Mouse (Mus musculus) midbrain, embryonic 16.5 days (tissue): ENCODE measurements around the gene Zhx3. TPM values are rescaled to one million over a fixed set of nuclear protein-coding genes. Genes with fewer than 3 reads are reported as not detected.
A peak's percentile ranks its signal among the peaks of the same experiment; 100 is the strongest.

Source experiments
- ATAC-seq: fragments of 200-750 bp; cut with Nextera tagmentation; 2 replicates; pipeline ENCODE4 v1.8.0; 2017; ENCODE audit warnings: moderate TSS enrichment
- H3K27ac ChIP-seq: fragments of 300-500 bp; sonication (generic); 2 replicates; pipeline ENCODE4 v1.5.1; 2014; ENCODE audit warnings: mild to moderate bottlenecking, low read length, mixed read lengths
- H3K27me3 ChIP-seq: fragments of 300-500 bp; sonication (generic); 2 replicates; pipeline ENCODE4 v1.6.1; 2014; ENCODE audit warnings: low read depth, low read length, mixed read lengths; ENCODE audit not compliant: control insufficient read depth, insufficient read depth
- H3K36me3 ChIP-seq: fragments of 300-500 bp; sonication (generic); 2 replicates; pipeline ENCODE4 v1.6.1; 2014; ENCODE audit warnings: mild to moderate bottlenecking, low read length, moderate library complexity, mixed read lengths; ENCODE audit not compliant: control insufficient read depth, insufficient read depth
- H3K4me1 ChIP-seq: fragments of 300-500 bp; sonication (generic); 2 replicates; pipeline ENCODE4 v1.6.1; 2014; ENCODE audit warnings: mild to moderate bottlenecking, low read length, mixed read lengths; ENCODE audit not compliant: control insufficient read depth, insufficient read depth
- H3K4me2 ChIP-seq: fragments of 300-500 bp; sonication (generic); 2 replicates; pipeline ENCODE4 v1.6.1; 2014; ENCODE audit warnings: mild to moderate bottlenecking, low read length, mixed read lengths
- H3K4me3 ChIP-seq: fragments of 300-500 bp; sonication (generic); 2 replicates; pipeline ENCODE4 v1.5.1; 2014; ENCODE audit warnings: low read depth, mild to moderate bottlenecking, low read length, moderate library complexity, mixed read lengths
- H3K9ac ChIP-seq: fragments of 300-500 bp; sonication (generic); 2 replicates; pipeline ENCODE4 v1.6.1; 2014; ENCODE audit warnings: low read depth, low read length, mixed read lengths
- H3K9me3 ChIP-seq: fragments of 300-500 bp; sonication (generic); replicated peaks from 2 replicates; pipeline ENCODE4 v1.6.1; 2014; ENCODE audit warnings: mild to moderate bottlenecking, low read length, mixed read lengths; ENCODE audit not compliant: control insufficient read depth, poor library complexity, severe bottlenecking
- WGBS: fragments of 180-500 bp; shearing (Covaris S2); extraction: QIAGEN DNeasy Blood & Tissue Kit; methylation state at CpG from one replicate; pipeline ENCODE4 v1.1.7; 2014; 5-methylcytosine and 5-hydroxymethylcytosine counted together
- polyA plus RNA-seq: library from polyadenylated mRNA; unstranded; fragments of >200 nt; fragmentation: Nextera tagmentation; extraction: Ambion mirVana; gene quantifications from 2 replicates; pipeline ENCODE4 v1.2.1, GENCODE M21; 2015

The Zhx3 gene
- polyA plus RNA-seq, 1 experiment from 2014 or later = 21.1 TPM

GRCm38 (mm10) chr2:160887284-160887683, 14.5 kb upstream of the Zhx3 start:
- H3K4me3 ChIP-seq = peak overlapping the region; percentile 48
- peaks cover 6% of the 10 kb centered on the region; the same call in 1 of the 2 replicates for H3K4me1 ChIP-seq
- H3K4me2 ChIP-seq = peak overlapping the region; percentile 95
- H3K9ac ChIP-seq = peak overlapping the region; percentile 58; the same call in 1 of the 2 replicates
- H3K27ac ChIP-seq = no peak overlapping the region
- peak; percentile 91 for ATAC-seq
- no peaks in the 10 kb centered on the region for H3K36me3 ChIP-seq
- 2% methylated on average over 11 of the region's 11 CpGs for WGBS
- H3K27me3 ChIP-seq = peaks cover 10% of the 10 kb centered on the region
- no peaks in the 10 kb centered on the region for H3K9me3 ChIP-seq

- H3K27me3 ChIP-seq = peaks cover 10% of the 10 kb centered on the region
- peaks cover 6% of the 10 kb centered on the region; the same call in 1 of the 2 replicates for H3K4me1 ChIP-seq
- no peaks in the 10 kb centered on the region for H3K9me3 ChIP-seq
- ATAC-seq = no peak
- H3K27ac ChIP-seq = no peak overlapping the region
- H3K4me3 ChIP-seq = no peak overlapping the region
- H3K9ac ChIP-seq = no peak overlapping the region
- H3K4me2 ChIP-seq = no peak overlapping the region
- WGBS = 67% methylated on average over 3 of the region's 3 CpGs
- H3K36me3 ChIP-seq = no peaks in the 10 kb centered on the region
Observed at GRCm38 (mm10) chr2:160886221-160886620, 13.4 kb upstream of the Zhx3 start.

- no peak overlapping the region for H3K4me3 ChIP-seq
- no peak overlapping the region for H3K4me2 ChIP-seq
- peaks cover 10% of the 10 kb centered on the region for H3K27me3 ChIP-seq
- H3K9ac ChIP-seq = no peak overlapping the region
- H3K9me3 ChIP-seq = no peaks in the 10 kb centered on the region
- peaks cover 6% of the 10 kb centered on the region; the same call in 1 of the 2 replicates for H3K4me1 ChIP-seq
- no peak overlapping the region for H3K27ac ChIP-seq
- H3K36me3 ChIP-seq = no peaks in the 10 kb centered on the region
- 26% methylated on average over 2 of the region's 2 CpGs for WGBS
- no peak for ATAC-seq
Observed at GRCm38 (mm10) chr2:160884830-160885229, 12.0 kb upstream of the Zhx3 start.

- no peak for ATAC-seq
- Histone ChIP-seq H3K27me3 (peaks cover 8% of the 10 kb centered on the region), H3K4me2 (no peak overlapping the region), H3K9ac (no peak overlapping the region), H3K4me1 (peaks cover 6% of the 10 kb centered on the region; the same call in 1 of the 2 replicates), H3K36me3 (no peaks in the 10 kb centered on the region), H3K27ac (no peak overlapping the region), H3K9me3 (no peaks in the 10 kb centered on the region), H3K4me3 (no peak overlapping the region)
- WGBS = 75% methylated on average over 4 of the region's 4 CpGs
Observed at GRCm38 (mm10) chr2:160883912-160884311, 11.1 kb upstream of the Zhx3 start.

GRCm38 (mm10) chr2:160882436-160882835, 9.6 kb upstream of the Zhx3 start:
- Histone ChIP-seq H3K4me1 (0 out of 2 replicates have a peak, but pooled peaks cover under 1% of the 10 kb centered on the region), H3K9ac (no peak overlapping the region), H3K27ac (no peak overlapping the region), H3K9me3 (no peaks in the 10 kb centered on the region), H3K4me3 (no peak overlapping the region), H3K27me3 (no peaks in the 10 kb centered on the region), H3K36me3 (no peaks in the 10 kb centered on the region), H3K4me2 (no peak overlapping the region)
- 72% methylated on average over 5 of the region's 5 CpGs for WGBS
- no peak for ATAC-seq

DNA sequence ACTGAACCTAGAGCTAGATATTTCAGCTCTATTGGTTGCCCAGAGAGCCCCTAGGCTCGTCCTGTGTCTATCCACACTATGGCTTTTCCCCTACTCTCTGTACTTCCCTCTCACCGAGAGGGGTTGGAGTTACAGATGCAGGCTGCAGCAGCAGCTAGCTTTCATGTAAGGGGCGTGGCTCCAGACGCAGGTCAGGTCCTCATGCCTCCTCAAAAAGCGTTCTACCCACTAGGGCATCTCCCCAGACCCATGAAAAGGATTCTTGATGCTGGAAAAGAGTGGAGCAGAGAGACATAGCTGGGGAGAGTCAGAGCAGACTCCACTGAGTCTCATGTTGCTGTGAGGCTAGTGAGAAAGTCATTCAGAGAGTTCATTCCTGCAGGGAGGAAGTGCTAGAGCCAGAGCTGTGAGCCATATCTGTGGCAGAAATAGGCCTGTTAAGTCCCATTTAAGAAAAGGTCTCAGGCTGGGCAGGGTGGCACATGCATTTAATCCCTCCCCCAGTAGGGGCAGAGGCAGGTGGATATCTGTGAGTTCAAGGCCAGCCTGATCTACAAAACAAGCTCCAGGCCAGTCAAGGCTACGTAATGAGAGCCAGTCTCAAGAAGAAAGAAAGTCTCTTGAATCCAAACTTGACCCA, 8.8 kb upstream of the Zhx3 start:
- no peaks in the 10 kb centered on the region for H3K27me3 ChIP-seq
- H3K9ac ChIP-seq = no peak overlapping the region
- no peaks in the 10 kb centered on the region for H3K9me3 ChIP-seq
- no peak overlapping the region for H3K4me2 ChIP-seq
- no peaks in the 10 kb centered on the region for H3K4me1 ChIP-seq
- ATAC-seq = no peak
- no peak overlapping the region for H3K4me3 ChIP-seq
- no peak overlapping the region for H3K27ac ChIP-seq
- H3K36me3 ChIP-seq = no peaks in the 10 kb centered on the region
- 62% methylated on average over 6 of the region's 6 CpGs for WGBS

- Histone ChIP-seq H3K36me3 (no peaks in the 10 kb centered on the region), H3K9ac (no peak within 1 kb of the TSS), H3K4me1 (no peaks in the 10 kb centered on the region), H3K27me3 (no peaks in the 10 kb centered on the region), H3K4me2 (no peak within 1 kb of the TSS), H3K9me3 (no peaks in the 10 kb centered on the region), H3K27ac (no peak within 1 kb of the TSS), H3K4me3 (no peak within 1 kb of the TSS)
- 69% methylated on average over 13 of the region's 13 CpGs for WGBS
- no peak for ATAC-seq
Observed at GRCm38 (mm10) chr2:160880453-160881195, 7.8 kb upstream of the Zhx3 start, which contains the start of gene Lpin3. Lpin3 (plus strand) TSS chr2:160880670.

- 83% methylated on average over 4 of the region's 4 CpGs for WGBS
- Histone ChIP-seq H3K36me3 (no peaks in the 10 kb centered on the region), H3K4me3 (no peak overlapping the region), H3K9me3 (no peaks in the 10 kb centered on the region), H3K27ac (no peak overlapping the region), H3K9ac (no peak overlapping the region), H3K4me1 (peaks cover 13% of the 10 kb centered on the region), H3K4me2 (no peak overlapping the region), H3K27me3 (no peaks in the 10 kb centered on the region)
- no peak for ATAC-seq
Observed at GRCm38 (mm10) chr2:160876115-160876514, 3.3 kb upstream of the Zhx3 start.

- H3K36me3 ChIP-seq = no peaks in the 10 kb centered on the region
- H3K27ac ChIP-seq = no peak overlapping the region
- WGBS = 90% methylated on average over 5 of the region's 5 CpGs
- H3K9ac ChIP-seq = no peak overlapping the region
- H3K4me3 ChIP-seq = no peak overlapping the region
- no peaks in the 10 kb centered on the region for H3K27me3 ChIP-seq
- H3K4me2 ChIP-seq = no peak overlapping the region
- no peak for ATAC-seq
- H3K4me1 ChIP-seq = peaks cover 20% of the 10 kb centered on the region
- no peaks in the 10 kb centered on the region for H3K9me3 ChIP-seq
Observed at GRCm38 (mm10) chr2:160874231-160874877, 1.6 kb upstream of the Zhx3 start.
